Mouse (Mus musculus): ENCODE measurements at regions not wholly inside any gene's neighbourhood (a gene's known extent, or its start where the extent isn't known, plus 50 kb on each side); places are given as distances from the start of the nearest gene placed in this dataset.

GRCm38 (mm10) chr13:119233869-119234268, 194.5 kb upstream of the Paip1 start:
- no peak for TF ChIP-seq CTCF (IDR thresholded peaks at IDR 0.05; ENCODE audit: low read depth)
- no peak for TF ChIP-seq EP300 (IDR thresholded peaks at IDR 0.05; ENCODE audit: low read depth)

Measured in heart, postnatal 0 days (tissue).